Mouse (Mus musculus): ENCODE results near the gene Abcg5.

Gene Abcg5

DNA sequence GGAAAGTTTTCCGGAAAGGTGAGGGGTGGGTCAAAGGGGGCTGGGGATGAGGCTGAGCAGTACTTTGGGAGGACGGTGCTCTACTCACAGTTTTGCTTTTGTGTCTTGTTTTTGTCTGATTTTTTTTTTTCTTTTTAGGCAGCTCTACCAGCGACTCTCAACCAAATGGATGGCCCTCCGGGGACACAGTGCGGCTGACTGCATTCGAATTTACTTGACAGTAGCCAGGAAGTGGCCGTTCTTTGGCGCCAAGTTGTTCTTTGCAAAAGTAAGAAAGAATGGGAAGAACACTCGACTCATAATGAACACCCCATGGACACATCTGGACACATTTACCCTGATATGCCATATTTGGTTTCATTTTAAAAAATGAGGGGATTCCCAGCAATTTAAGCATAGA is 71.3 kb downstream of the Abcg5 start:
- ATAC-seq (ENCODE audit: low TSS enrichment): no peak

DNA sequence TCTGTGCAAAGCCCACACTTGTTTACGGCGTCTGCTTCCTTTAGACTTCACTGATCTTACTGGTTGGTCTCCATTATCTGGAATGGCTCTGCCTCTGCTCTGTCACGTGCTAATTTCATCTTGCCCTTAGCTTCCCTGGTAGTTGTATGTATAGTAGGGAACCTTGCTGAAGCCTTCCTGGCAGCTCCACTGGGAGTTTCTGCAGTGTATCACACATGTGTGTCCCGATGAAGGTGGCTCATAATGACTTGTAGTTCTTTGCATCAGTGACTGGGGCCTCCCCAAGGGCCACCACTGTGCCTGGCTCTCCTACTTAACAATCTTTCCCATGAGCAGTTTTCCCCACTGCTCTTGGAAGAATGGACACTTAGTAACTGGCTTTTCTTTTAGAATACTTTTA is 74.2 kb downstream of the Abcg5 start:
- ATAC-seq (ENCODE audit: low TSS enrichment): no peak

All from frontal cortex, adult (tissue).